Mouse (Mus musculus): ENCODE data around the gene Cbx8.

Gene Cbx8

DNA sequence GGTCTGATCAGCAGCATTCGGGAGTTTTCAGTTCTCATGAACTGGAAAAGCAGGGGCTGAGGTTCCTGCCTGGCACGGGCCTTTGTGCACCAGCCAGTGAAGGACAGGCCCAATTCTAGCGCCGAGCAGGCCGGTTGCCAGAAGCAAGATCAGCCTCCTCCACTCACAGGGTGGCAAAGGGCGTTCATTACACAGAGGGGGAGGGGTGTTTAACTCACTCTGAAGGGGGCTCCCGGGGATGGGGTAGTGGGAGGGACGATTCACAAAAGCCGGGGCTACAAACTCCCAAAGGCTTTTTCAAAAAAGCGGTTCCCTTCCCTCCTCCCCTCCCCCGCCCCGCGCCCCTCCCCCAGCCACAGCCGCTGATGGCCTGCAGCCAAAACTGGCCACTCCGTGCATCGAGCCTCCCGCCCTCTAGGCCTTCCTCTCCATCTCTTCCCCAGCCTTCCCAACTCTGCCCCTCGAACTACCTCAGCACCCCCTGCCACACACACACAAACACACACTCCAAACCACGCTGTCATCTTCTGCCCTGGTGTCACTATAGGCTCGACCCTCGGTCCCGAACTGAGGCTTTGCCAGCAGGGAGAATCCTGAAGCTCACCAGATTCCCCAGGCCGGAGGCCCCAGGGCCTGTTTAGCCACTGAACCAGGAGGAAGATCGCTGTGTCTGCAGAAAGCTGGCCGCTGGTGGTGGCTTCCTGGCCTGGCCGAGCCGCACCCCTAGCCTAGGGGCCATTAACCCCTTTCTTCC, 38.1 kb upstream of the Cbx8 start:
- DNase-seq (ENCODE audit: low spot score): peak; percentile 50

DNA sequence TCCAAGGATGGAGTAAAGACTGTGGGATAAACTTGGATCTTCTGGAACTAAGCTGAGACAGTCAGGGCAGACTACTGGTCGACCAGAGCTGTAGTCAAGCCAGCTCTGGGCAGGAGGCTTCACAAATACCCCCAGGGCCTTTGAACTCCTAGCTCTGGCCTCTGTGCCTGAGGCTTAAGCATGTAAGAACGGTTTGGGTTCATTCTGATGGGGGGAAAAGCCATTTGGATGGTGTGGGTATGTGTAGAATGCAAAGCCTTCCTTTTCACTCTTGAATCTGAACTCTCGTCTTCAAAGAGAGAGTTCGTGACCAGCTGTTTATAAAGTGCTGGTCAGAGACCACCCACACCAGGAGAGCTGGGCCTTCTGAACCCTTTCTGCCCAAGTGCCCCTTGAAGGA, 37.0 kb upstream of the Cbx8 start:
- no peak for DNase-seq (ENCODE audit: low spot score)

DNA sequence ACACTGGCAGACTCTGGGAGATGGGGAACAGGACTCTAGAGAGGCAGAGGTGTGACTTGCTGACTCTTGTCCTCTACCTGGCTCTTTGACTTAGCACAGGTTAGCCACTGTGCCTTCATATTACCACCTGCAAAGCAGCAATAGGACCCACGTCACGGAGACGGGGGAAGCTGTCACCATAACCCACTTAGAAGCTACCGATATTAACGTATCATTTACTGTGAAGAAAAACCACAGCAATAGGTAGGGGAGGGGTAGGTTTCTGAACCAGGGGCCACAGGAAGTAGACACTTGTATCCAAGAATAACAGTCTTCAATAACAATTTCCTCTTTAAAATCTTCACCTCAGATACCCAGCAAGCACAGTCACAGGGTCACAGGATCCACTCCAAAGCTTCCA, 35.0 kb upstream of the Cbx8 start:
- no peak for DNase-seq (ENCODE audit: low spot score)

DNA sequence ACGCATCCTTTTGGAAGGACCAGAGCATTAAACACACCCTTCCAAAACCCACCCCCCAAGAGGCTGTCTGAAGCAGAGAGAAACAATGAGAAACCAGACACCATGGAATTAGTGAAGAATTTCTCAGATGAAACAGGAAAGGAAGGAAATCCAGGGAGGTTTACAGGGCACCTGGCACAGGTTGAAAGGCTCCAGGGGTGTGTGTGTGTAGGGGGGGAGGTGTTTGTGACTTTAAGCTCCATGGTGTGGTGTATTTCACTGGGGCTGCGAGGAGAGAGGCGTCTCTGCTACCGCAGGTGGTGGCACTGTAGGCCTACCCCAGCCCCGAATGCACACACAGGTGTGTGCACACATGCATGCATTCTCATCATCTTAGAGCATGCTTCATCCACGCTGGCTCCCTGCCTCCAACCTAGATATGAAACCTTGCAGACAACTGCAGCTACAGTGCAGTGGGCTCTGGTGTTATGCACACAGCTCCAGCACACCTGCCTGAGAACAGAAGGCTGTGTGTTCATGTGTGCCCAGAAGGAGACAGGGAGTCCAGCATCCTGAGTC, 33.2 kb upstream of the Cbx8 start:
- DNase-seq (ENCODE audit: low spot score): no peak

DNA sequence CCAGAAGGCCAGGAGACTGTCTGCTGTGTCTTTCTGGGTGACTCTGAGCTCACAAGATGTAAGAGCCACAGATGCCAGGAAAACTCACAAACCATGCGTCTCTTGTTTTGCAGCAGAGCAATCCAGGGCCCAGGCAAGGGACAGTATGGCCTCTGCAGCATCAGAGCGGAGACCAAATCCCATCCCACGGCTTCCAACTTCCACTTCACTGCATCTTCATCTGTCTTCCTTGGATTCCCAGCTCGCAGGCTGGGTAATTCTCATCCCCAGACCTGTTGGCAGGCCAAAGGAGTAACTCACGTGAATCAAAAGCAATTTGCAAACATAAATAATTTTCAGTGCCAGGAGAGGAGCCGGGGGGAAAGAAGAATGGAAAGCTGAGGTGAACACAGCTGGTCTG, 32.2 kb upstream of the Cbx8 start:
- no peak for DNase-seq (ENCODE audit: low spot score)

DNA sequence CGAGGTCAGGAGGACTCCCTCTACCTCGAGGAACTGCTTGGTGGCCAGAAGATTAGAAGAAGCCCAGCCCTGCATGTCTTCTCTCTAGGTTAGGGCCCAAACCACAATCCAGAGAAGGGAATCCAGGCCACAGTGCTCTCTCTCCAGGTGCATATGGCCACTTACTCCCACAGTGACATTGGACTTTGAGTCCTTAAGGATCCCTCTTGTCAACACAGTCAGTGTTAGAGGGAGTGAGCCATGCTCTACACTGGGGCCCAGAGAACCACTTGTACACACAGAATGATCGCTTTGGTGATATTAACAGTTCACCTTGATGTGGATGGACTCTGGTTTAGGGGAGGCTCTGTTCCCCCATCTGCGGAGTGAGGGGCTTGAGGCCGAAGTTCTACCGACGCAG, 31.5 kb upstream of the Cbx8 start:
- no peak for DNase-seq (ENCODE audit: low spot score)

DNA sequence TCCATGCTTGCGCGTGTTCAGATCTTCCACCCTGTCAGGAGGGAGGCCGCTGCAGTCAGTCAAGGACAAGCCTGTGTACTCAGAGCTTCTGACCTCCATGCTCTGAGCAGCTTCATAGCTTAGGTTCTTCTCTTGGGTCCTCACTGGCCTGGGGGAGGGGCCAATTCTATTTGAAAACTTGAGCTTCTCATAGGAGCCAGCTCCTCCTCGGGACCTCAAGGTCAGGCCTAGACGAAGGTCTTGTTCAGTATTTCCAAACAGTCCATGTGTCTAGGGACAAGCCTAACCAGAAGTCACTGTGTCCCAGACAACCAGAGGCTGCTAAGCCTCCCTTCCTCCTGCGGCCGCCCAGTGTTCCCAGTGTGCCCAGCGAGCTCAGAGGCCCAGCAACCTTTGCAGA, 26.1 kb upstream of the Cbx8 start:
- DNase-seq (ENCODE audit: low spot score): no peak

DNA sequence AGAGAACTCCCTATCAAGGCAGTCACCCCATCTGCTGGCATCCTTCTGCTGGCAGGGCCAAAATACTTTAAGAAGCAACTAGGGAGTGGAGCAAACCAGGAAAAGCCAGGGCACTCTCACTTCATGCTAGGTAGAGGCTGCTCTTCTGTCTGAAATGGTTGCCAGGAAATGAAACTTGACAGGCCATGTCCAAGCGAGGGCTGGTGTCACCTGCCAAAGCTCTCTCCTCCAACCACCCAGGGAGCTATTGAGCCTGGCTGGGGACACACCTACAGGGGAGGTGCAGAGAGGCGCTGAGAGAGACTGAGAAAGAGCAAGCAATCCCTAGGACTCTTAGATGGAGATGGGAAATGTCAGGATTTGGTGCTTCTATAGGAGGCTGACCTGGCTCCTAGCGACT, 18.5 kb upstream of the Cbx8 start:
- no peak for DNase-seq (ENCODE audit: low spot score)

DNA sequence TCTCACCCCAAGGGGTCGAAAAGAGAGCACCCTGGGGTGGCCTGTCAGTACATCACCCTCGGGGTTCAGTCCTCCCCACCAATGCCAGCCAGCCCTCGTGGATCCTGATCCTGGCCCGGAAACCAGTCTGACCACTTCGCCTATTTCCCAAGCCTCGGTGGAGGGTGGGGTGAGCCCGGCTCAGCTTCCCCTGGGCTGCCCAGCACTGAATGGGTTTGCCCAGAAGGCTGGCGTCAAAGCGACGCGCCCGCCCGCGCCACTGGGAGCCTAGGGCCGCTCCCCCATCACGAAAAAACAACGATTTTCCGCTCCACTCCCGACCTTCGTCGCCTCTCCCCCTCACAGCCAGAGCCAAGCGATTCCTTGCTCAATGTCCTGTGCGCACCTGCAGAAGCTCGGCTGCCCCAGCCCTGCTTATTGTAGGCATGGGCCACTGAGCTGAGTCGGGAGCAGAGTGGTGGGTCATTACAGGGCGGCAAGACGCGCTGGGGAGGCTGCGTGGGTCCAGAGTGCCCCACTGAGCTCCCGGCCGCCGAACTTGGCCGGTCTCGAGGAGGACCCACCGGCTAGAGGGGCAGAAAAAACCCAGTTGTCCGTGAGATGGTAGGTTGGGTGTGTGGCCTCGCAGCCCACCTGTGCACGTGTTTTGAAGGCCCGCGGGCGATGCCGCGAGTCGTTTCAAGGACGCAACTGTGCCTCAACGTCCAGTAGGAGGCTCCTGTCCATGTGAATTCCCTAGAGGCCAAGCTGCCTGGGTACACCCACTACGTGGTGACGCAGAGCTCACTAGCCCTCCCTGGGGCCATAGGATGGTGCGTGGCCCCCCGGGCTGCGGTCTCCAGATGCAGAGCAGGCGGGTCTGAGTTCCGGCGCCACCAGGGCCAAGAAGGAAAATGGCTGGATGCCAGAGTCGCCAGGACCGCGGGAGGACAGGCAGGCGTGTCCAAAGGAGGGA, 17.5 kb upstream of the Cbx8 start:
- DNase-seq (ENCODE audit: low spot score): no peak

DNA sequence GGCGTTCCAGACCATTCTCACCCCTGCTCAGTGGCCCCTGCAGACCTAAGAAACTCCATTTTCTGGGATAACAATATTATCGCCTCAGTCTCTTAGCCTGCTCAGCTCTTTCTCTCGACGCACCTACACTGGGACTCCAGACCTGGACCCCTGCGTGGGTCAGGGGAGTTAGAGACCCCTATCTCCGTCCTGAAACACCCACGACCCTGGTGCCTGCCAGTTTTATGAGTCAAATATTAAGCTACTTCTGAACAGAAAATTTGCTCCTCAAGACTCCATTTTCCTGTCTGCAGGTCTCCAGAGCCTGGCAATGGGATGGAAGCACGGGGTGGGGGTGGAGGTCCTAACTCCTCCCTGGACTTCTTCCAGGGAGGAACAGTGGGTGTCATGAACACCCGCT, 16.5 kb upstream of the Cbx8 start:
- DNase-seq (ENCODE audit: low spot score): no peak

DNA sequence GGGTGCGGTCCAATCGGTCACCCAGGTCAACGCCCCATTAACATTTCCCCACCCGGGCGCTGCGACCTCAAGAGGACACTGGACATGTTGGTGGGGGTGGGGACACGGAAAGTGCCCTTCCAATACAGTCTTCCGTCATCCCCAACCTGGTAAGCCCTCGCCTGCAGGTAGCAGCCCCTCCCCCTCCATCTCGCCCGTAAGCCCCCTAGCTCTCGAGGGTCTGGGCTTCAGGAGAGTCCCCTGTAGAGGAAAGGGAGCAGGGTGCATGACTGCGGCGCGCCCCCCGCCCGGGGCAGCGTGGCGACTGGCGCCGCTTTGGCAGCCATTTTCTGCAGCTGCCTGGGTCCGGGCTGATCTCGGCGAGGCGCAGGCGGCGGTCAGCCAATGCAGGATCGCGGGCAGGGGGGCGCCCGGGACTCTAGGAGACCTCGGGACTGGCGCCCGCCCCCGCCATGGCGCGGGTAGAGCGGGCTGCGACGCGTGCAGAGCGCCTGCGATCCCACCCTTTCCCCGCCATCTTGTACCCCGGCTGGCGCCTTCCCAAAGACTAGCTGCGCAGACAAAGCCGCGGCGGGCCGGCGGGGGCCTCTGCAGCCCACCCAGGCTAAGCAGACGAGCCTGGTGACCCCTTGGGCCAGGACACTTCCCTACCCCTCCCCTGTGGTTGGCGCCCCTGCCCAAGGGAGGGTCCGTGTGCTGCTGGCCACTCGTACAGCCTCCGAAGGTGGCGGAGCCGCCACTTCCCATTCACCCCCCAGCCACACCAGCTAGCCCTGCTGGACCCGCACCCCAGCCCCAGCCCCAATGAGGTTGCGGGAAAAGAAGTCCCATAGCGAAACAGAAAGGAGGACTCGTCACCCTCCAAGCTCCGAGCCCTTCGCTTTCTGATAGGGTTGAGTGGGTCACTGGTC, 15.8 kb upstream of the Cbx8 start:
- no peak for DNase-seq (ENCODE audit: low spot score)

DNA sequence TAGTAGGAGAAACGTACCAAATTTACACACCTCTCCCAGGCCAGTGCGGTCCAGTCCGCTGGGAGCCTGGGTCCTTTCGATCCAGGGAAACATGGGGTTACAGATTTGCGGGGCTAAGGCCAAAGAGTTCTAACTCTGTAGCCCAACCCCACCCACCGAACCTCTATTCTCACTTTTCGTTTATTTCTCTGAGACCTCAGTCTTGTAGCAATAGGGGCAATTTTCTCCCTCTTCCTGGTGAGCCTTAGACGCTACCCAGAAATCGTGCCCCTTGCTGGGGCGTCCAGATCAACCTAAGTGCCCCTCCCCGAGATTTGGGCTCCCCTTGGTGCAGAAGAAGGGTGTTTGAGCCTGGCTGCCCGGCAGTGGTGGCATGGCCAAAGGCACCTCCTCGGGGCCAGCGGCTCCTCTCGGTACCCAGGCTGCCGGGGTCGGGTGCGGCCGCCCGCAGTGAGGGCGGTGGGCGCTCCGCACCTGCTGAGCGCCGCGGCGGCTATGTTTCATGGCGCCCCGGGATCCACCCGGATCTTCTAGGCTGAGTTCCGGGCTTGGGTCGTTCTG, 14.9 kb upstream of the Cbx8 start:
- DNase-seq (ENCODE audit: low spot score): no peak

DNA sequence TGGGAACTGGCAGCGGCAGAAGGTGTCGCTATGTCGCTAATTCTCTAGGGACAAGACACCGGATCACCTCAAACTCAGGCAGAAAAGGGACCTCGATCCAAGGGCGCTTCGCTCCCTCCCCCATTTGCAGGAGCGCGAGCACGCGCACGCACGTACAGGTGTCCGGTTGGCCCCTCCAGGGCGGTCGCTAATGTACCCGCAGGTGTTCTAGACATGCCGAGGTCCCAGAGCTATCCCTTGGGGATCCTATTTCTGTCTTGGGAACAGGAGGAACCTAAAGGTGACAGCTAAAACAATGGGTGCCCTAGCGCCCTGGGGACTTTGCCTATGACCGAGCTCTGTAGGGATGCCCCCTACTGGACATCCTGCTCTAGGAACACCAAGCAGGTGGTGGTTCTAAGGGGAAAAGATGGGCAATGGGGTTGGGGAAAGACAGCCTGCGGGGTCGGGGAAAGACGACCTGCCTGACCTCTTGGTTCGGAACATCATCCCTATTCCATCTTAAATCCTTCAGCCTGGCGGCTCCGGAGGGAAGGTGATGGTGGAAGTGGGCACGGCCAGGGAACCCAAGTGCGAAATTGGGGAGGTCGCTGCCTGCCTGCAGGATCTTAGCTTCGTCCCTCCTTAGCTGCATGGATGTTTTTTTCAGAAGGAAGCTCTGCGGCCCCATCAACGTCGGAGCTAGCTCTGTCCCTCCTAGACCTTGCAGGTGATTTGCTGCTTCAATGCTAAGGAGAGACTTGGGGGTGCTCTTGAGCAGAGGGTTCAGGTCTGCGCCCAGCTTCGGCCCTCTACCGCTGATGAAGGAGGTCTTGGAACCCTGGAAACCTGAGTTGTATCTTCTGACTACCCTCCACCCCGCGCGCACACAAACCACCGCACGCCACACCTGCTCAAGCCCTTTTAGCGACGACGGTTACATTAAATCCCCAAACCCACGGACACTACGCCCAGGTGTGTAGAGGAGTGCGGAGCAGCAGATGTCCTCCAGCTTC, 13.9 kb upstream of the Cbx8 start:
- no peak for DNase-seq (ENCODE audit: low spot score)

DNA sequence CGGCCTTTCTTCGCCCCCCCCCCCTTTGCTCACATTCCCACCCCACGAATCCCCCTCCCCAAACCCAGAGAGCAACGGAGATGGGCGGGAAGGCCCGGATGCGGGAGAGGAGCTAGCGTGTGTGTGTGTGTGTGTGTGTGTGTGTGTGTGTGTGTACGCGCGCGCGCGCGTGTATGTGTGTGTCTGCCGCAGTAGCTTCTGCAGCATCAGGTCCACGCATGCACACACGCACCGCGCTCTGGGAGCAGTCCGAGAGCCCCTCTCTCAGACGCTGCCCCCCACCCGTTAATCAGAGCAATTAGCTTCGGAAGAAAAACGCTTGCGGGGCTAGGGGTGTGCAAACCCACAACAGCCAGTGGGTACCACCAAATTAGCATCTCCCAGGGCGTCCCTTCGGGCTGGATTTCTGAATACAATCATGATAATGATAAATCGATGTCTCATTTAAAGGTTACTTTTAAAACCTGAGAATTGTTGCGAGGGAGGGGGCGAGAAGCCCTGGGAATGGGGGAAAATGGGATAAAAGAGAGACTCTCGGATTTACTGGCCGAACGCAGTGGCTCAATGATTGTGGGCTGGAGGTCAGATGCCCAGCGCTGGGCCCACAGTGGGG, 13.1 kb upstream of the Cbx8 start:
- no peak for DNase-seq (ENCODE audit: low spot score)

DNA sequence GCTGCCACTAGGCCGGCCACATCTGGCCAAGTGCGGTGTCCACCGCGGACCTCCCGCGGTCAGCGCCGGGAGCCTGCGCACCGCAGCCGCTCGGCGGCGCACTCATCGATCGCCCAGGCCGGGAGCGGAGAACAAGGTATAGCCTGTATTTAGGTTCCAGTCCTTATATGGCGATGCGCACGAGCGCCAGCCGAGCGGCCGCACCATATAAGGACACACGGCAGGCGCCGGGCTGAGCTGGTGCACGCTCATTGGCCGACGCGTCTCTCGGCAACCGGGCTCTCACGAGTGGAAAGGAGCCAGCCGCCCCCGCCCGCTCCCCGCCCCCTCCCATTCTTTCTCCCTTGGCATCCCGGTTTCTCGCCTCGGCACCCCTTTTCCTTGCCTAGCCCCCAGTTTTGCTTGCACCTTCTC, 12.5 kb upstream of the Cbx8 start:
- peak; percentile 73 for DNase-seq (ENCODE audit: low spot score)

DNA sequence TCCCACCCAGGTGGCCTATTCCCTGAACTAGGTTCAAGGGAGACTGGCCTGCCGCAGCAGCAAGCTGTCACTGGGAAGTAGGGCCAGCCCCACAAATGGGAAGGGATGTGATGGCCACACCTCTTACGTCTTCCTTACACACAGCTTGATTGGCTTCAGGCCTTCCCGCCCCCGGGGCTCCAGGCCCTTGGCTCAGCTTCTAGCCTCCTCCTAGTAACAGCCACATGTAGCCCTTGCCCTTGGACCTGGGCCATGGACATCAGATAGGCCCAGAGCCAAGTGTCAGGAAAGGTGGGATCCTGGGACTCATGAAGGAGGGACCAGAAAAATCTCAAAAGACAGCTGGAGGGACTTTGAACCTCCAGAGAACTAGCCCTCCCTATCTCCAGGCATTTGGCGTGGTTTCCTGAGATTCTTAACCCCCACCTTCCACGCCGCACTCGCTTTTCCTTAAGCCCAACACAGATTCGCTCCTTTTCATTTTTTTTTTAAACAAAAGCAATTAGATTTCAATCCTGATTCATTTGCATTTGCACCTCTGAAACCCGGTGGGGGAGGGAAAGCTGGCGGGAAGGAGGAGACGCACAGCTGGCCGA, 12.0 kb upstream of the Cbx8 start:
- DNase-seq (ENCODE audit: low spot score): no peak

DNA sequence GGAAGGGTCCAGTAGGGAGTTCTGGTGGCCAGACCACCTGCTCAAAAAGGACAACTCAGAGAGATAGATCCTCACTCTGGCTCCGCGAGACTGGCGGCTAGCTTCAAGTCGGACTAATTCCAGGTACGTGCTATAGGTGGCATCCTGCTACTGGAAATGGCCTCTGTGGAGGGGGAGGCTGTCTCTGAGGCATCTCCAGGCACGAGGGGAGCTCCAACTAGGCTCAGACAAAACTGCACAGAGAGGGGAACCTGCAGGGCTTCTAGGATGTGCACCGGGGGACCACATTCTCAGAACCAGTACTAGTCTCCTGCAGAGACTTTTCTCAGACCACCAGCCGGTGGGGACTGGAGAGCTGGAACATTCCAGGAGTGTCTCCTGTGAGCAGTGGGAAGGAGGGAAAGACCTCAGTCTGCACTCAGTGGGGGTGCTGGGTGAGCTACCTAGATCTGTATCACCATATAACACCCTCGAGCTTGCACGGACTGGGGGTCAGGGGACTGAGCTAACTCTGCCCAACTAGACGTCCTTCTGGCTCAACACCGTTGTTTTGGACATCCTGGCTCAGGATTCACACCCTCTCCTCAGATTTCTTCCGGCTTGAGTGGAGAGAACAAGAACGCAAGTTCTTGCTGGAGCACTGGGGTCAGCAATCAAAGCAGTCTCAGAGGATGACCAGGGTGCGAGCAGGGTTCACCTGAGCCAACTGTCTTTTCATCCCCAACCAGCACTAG, 11.3 kb upstream of the Cbx8 start:
- DNase-seq (ENCODE audit: low spot score): no peak

DNA sequence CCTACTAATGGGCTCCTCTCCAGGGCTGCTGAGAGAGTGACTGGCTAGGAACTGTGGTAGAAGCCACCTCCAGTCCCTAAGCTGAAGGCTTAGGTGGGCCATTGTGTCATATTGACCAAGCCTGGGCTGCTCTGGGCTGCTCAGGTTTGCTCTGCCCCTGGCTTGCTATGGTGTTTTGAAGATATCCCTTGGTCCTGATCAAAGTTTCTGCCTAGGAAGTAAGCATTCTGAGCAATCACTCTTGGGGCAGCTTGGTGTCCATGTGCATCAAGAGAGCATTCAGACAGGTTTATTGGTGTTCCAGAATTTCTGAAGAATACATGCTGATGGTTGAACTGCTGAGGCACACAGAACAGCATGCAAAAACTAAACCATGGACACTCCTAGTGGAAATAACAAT, 10.7 kb upstream of the Cbx8 start:
- DNase-seq (ENCODE audit: low spot score): no peak

DNA sequence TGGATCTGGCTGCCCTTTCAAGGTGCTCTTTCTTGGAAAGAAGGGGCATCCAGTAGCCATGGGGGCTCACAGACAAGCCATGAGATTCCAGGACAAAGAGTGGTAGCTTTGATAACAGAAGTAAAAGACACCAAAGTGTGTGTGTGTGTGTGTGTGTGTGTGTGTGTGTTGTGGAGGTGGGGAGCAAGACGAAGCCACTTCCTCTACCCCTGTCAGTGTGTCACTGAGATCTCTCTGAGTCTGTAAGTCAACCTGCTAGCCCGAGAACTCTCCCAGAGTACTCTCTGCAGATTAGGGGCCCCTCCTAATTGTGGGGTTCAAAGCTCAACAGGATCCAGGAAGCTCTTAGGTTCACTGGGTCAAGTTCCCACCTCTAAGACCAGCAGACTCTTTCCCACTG, 9.6 kb upstream of the Cbx8 start:
- DNase-seq (ENCODE audit: low spot score): no peak

All from layer of hippocampus, adult 11-12 months (tissue).